Mouse (Mus musculus) heart, embryonic 14.5 days (tissue): ENCODE data around the gene Enox1. TPM values are rescaled to one million over a fixed set of nuclear protein-coding genes. Genes with fewer than 3 reads are reported as not detected.

ENCODE experiments used
- ATAC-seq: fragments of 200-750 bp; cut with Nextera tagmentation; 2 replicates; pipeline ENCODE4 v1.8.0; 2017; ENCODE audit warnings: low read depth, moderate TSS enrichment; ENCODE audit not compliant: insufficient number of reproducible peaks, insufficient read depth, low FRiP score
- H3K27ac ChIP-seq, 2 experiments: fragments of 200-500 bp in 1 of 2; fragments of 300-500 bp in 1 of 2; sonication (generic) in 1 of 2; replicated peaks in 1 of 2; 2 replicates each; pipeline ENCODE4 v1.5.1; 2012 to 2014; ENCODE audit warnings: low read depth in 2 of 2, low read length in 2 of 2, control low read depth in 1 of 2, mild to moderate bottlenecking in 1 of 2, mixed read lengths in 1 of 2; ENCODE audit not compliant: control insufficient read depth in 1 of 2, insufficient read depth in 1 of 2
- H3K27me3 ChIP-seq: fragments of 300-500 bp; sonication (generic); 2 replicates; pipeline ENCODE4 v1.6.1; 2014; ENCODE audit warnings: mild to moderate bottlenecking, low read length, control low read depth; ENCODE audit not compliant: control insufficient read depth, insufficient read depth
- H3K36me3 ChIP-seq: fragments of 300-500 bp; sonication (generic); 2 replicates; pipeline ENCODE4 v1.6.1; 2014; ENCODE audit warnings: mild to moderate bottlenecking, control low read depth, low read length, mixed read lengths; ENCODE audit not compliant: control insufficient read depth, insufficient read depth
- H3K4me1 ChIP-seq, 2 experiments: fragments of 200-500 bp in 1 of 2; fragments of 300-500 bp in 1 of 2; sonication (generic) in 1 of 2; 2 replicates each; pipeline ENCODE4 v1.6.1; 2012 to 2014; ENCODE audit warnings: low read length in 2 of 2, control low read depth in 1 of 2, mixed read lengths in 1 of 2; ENCODE audit not compliant: control insufficient read depth in 2 of 2, insufficient read depth in 2 of 2
- H3K4me2 ChIP-seq: fragments of 300-500 bp; sonication (generic); 2 replicates; pipeline ENCODE4 v1.6.1; 2014; ENCODE audit warnings: mild to moderate bottlenecking, low read length
- H3K4me3 ChIP-seq, 2 experiments: fragments of 200-500 bp in 1 of 2; fragments of 300-500 bp in 1 of 2; sonication (generic) in 1 of 2; 2 replicates each; pipeline ENCODE4 v1.5.1; 2012 to 2014; ENCODE audit warnings: low read length in 2 of 2, mild to moderate bottlenecking in 2 of 2, control low read depth in 1 of 2, low read depth in 1 of 2, moderate library complexity in 1 of 2; ENCODE audit not compliant: control insufficient read depth in 1 of 2, insufficient read depth in 1 of 2
- H3K9ac ChIP-seq: fragments of 300-500 bp; sonication (generic); 2 replicates; pipeline ENCODE4 v1.6.1; 2014; ENCODE audit warnings: mild to moderate bottlenecking, low read length
- H3K9me3 ChIP-seq: fragments of 300-500 bp; sonication (generic); 2 replicates; pipeline ENCODE4 v1.6.1; 2016; ENCODE audit warnings: low read length, control low read depth; ENCODE audit not compliant: control insufficient read depth
- WGBS: fragments of 180-500 bp; shearing (Covaris S2); extraction: QIAGEN DNeasy Blood & Tissue Kit; methylation state at CpG from one replicate; pipeline ENCODE4 v1.1.7; 2014; 5-methylcytosine and 5-hydroxymethylcytosine counted together
- polyA plus RNA-seq: library from polyadenylated mRNA; unstranded; fragments of >200 nt; fragmentation: Nextera tagmentation; extraction: Ambion mirVana; gene quantifications from 2 replicates; pipeline ENCODE4 v1.2.1, GENCODE M21; 2014

Enox1 gene
- polyA plus RNA-seq, 1 experiment from 2014 or later, result 2.2 TPM

DNA sequence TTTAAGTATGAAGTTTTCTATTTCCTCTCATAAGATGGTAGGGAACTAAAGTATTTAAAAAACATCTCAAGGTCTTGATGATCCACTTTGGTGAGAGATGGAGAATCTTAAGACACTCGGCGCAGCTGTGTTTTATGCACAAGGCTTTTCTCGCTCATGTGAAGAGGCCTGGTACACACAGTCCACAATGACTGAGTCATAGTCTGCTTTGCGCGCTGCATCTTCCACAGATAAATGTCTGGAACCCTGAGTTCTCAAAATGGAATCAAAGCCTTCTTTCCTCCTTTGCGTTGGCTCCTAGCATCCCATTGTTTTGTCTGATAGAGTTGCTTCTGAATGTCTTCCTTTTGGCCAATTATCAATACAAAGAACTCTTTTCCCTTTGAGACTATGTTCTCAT is 119.0 kb downstream of the Enox1 start:
- WGBS, result 95% methylated on average over 6 of the region's 6 CpGs
- no peaks in the 10 kb centered on the region for H3K27me3 ChIP-seq
- no peak for ATAC-seq
- no peak overlapping the region for H3K27ac ChIP-seq
- H3K4me1 ChIP-seq, result no peaks in the 10 kb centered on the region
- H3K9ac ChIP-seq, result no peak overlapping the region
- no peak overlapping the region for H3K4me2 ChIP-seq
- H3K36me3 ChIP-seq, result no peaks in the 10 kb centered on the region
- no peaks in the 10 kb centered on the region for H3K9me3 ChIP-seq
- no peak overlapping the region for H3K4me3 ChIP-seq

DNA sequence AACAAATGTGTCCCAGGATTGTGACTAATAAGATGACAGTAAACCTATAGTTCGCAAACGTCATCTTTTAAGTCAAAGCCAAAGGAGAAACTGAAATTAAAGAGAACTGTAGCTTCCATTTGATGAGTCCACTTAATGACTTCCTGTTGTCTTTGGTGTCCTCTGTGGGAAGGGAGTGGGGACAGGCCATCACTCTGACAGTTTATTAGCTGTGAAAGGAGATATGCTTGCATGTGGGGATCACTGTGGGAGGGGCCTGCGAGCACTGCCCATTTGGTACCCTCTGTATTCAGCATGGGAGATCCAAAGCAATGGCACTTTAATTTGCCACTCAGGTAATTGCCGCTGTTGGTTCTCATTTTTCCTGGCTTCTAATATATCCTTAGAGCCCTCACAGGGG is 122.6 kb downstream of the Enox1 start:
- Histone ChIP-seq H3K36me3 (no peaks in the 10 kb centered on the region), H3K27me3 (no peaks in the 10 kb centered on the region), H3K9me3 (no peaks in the 10 kb centered on the region), H3K27ac (no peak overlapping the region), H3K4me3 (no peak overlapping the region), H3K9ac (no peak overlapping the region), H3K4me2 (no peak overlapping the region), H3K4me1 (no peaks in the 10 kb centered on the region)
- no peak for ATAC-seq
- WGBS, result 86% methylated on average over 4 of the region's 4 CpGs

- H3K9me3 ChIP-seq, result no peaks in the 10 kb centered on the region
- H3K36me3 ChIP-seq, result no peaks in the 10 kb centered on the region
- 78% methylated on average over 2 of the region's 2 CpGs for WGBS
- H3K4me2 ChIP-seq, result no peak overlapping the region
- no peaks in the 10 kb centered on the region for H3K4me1 ChIP-seq
- H3K27ac ChIP-seq, result no peak overlapping the region
- H3K27me3 ChIP-seq, result no peaks in the 10 kb centered on the region
- no peak for ATAC-seq
- H3K9ac ChIP-seq, result no peak overlapping the region
- no peak overlapping the region for H3K4me3 ChIP-seq
Observed at GRCm38 (mm10) chr14:77280454-77280853, 123.9 kb downstream of the Enox1 start.

- H3K4me3 ChIP-seq, result no peak overlapping the region
- no peak for ATAC-seq
- 70% methylated on average over 7 of the region's 7 CpGs for WGBS
- H3K36me3 ChIP-seq, result no peaks in the 10 kb centered on the region
- no peak overlapping the region for H3K27ac ChIP-seq
- H3K9ac ChIP-seq, result no peak overlapping the region
- H3K9me3 ChIP-seq, result no peaks in the 10 kb centered on the region
- no peaks in the 10 kb centered on the region for H3K4me1 ChIP-seq
- H3K4me2 ChIP-seq, result no peak overlapping the region
- no peaks in the 10 kb centered on the region for H3K27me3 ChIP-seq
Observed at GRCm38 (mm10) chr14:77280893-77281292, 124.3 kb downstream of the Enox1 start.

DNA sequence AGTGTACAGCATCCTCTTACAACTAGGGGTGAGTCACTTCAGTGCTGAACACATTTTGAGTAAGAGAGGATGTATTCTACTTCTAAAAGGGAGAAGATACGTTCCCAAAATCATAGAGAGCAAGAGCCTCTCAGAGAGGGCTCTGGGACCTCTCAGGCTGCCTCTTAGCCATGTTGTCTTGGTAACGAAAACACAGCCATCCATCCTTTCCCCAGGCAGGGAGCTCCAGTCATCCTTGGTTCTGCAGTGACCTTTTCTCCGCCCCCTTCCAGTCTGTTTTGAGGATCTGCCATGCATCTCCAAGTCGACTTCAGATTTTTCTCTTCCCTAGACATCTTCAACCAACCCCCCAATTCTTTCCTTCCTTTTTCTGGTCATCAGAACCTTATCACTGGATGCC is 127.4 kb downstream of the Enox1 start:
- Histone ChIP-seq H3K4me3 (no peak overlapping the region), H3K9ac (no peak overlapping the region), H3K4me1 (no peaks in the 10 kb centered on the region), H3K27ac (no peak overlapping the region), H3K9me3 (no peaks in the 10 kb centered on the region), H3K36me3 (no peaks in the 10 kb centered on the region), H3K27me3 (no peaks in the 10 kb centered on the region), H3K4me2 (no peak overlapping the region)
- WGBS, result 63% methylated on average over 4 of the region's 4 CpGs
- ATAC-seq, result no peak

GRCm38 (mm10) chr14:77285453-77285852 is 128.9 kb downstream of the Enox1 start:
- Histone ChIP-seq H3K27ac (no peak overlapping the region), H3K36me3 (no peaks in the 10 kb centered on the region), H3K9me3 (no peaks in the 10 kb centered on the region), H3K9ac (no peak overlapping the region), H3K4me3 (no peak overlapping the region), H3K4me1 (no peaks in the 10 kb centered on the region), H3K27me3 (no peaks in the 10 kb centered on the region), H3K4me2 (no peak overlapping the region)
- ATAC-seq, result no peak
- WGBS, result 83% methylated on average over 3 of the region's 3 CpGs

DNA sequence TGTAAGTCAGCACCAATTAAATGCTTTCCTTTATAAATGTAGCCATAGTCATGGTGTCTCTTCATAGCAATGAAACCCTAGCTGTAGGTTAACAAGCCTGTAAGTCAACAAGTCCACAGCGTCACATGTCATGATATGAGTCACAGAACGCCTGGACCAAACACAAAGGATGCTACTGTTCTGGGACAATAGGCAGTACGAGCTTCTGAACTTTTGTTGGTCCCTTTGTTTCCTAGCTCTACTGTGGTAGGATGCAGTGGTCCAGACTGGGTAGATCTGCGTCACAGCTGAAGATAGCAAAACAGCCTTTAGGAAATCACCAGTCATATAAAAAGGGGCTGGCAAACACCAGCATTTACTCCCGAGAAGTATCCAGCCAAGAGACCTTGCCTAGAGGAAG is 135.2 kb downstream of the Enox1 start:
- no peak for ATAC-seq
- Histone ChIP-seq H3K4me3 (no peak overlapping the region), H3K27ac (no peak overlapping the region), H3K4me1 (no peaks in the 10 kb centered on the region), H3K9me3 (no peaks in the 10 kb centered on the region), H3K9ac (no peak overlapping the region), H3K36me3 (no peaks in the 10 kb centered on the region), H3K4me2 (no peak overlapping the region), H3K27me3 (no peaks in the 10 kb centered on the region)
- 86% methylated on average over 5 of the region's 5 CpGs for WGBS

DNA sequence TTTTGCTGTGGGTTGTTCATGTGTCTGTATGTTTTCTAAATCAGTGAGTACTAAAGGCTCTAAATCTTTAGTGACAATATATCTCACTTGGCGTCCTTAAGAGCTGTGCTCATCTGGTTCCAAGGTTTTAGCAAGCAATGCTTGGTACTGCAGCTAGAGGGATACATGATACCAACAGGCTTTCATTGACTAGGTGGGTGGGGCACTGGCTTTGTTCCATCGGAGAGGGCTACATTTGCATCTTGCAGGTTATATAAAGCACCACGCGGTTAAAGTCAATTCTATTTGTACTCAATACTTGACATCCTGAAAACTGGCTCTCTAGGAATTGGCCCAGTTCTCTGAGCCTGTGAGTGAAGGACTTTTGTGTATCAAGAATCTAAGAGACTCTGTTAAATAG is 140.5 kb downstream of the Enox1 start:
- Histone ChIP-seq H3K27ac (no peak overlapping the region), H3K4me2 (no peak overlapping the region), H3K9ac (no peak overlapping the region), H3K4me3 (no peak overlapping the region), H3K9me3 (no peaks in the 10 kb centered on the region), H3K4me1 (peaks cover 0 to 3% of the 10 kb centered on the region in 2 experiments; a peak in 1 of 4 replicates), H3K27me3 (no peaks in the 10 kb centered on the region), H3K36me3 (no peaks in the 10 kb centered on the region)
- ATAC-seq, result no peak
- 63% methylated on average over 4 of the region's 4 CpGs for whole genome bisulfite sequencing
